ENCODE assay signal across 11 mouse cellular contexts in genomic region chr9:32320167-32320566, GRCm38 (mm10). TPM values are rescaled to one million over a fixed set of nuclear protein-coding genes. Genes with fewer than 3 reads are reported as not detected.
A peak's percentile ranks its signal among the peaks of the same experiment; 100 is the strongest.
DNase-seq lines count a peak whose midpoint lies in the region; ATAC-seq lines count a peak whose summit lies in the region.
"Had no signal": no experiment of that assay in that cellular context is flagged by ENCODE, and none has a peak within 500 bp of the region (broad histone marks: within the 10 kb centered on the region; RNA-seq: fewer than 3 reads in every experiment).

No protein-coding gene starts in this region.

- H3K4me3 ChIP-seq in neural tube, embryonic 11.5 days (ENCODE audit: low read depth, low read length) = no peak overlapping the region
- no peak overlapping the region for H3K4me3 ChIP-seq in heart, embryonic 16.5 days (ENCODE audit: low read length)
- no peak overlapping the region for H3K4me3 ChIP-seq in neural tube, embryonic 15.5 days (replicated peaks)
- H3K4me3 ChIP-seq: erythroblast, embryonic 14.5 days; neural tube, embryonic 13.5 days had no signal

- H3K27ac ChIP-seq in neural tube, embryonic 11.5 days (ENCODE audit: low read depth, low read length) = no peak overlapping the region
- H3K27ac ChIP-seq in heart, embryonic 16.5 days (ENCODE audit: low read length) = peak overlapping the region; percentile 64; the same call in 1 of the 2 replicates
- no peak overlapping the region for H3K27ac ChIP-seq in neural tube, embryonic 15.5 days (replicated peaks)
- H3K27ac ChIP-seq: neural tube, embryonic 13.5 days had no signal

- H3K4me1 ChIP-seq in neural tube, embryonic 11.5 days (ENCODE audit: control insufficient read depth, insufficient read depth, low read length) = peaks cover 2% of the 10 kb centered on the region; the same call in 1 of the 2 replicates
- H3K4me1 ChIP-seq in heart, embryonic 16.5 days (ENCODE audit: control insufficient read depth, insufficient read depth, low read length) = peaks cover 34% of the 10 kb centered on the region
- H3K4me1 ChIP-seq in neural tube, embryonic 15.5 days = no peaks in the 10 kb centered on the region
- H3K4me1 ChIP-seq: neural tube, embryonic 13.5 days had no signal

- WGBS in neural tube, embryonic 11.5 days = 37% methylated on average over 3 of the region's 3 CpGs
- 38% methylated on average over 3 of the region's 3 CpGs for WGBS in heart, embryonic 16.5 days
- 48% methylated on average over 3 of the region's 3 CpGs for WGBS in neural tube, embryonic 15.5 days

- no peaks in the 10 kb centered on the region for H3K27me3 ChIP-seq in neural tube, embryonic 11.5 days (ENCODE audit: control insufficient read depth, insufficient read depth, low read length)
- H3K27me3 ChIP-seq in heart, embryonic 16.5 days (ENCODE audit: control insufficient read depth, insufficient read depth, low read length) = no peaks in the 10 kb centered on the region
- no peaks in the 10 kb centered on the region for H3K27me3 ChIP-seq in neural tube, embryonic 15.5 days (replicated peaks)
- H3K27me3 ChIP-seq: neural tube, embryonic 13.5 days had no signal

- H3K4me2 ChIP-seq in neural tube, embryonic 11.5 days (ENCODE audit: low read depth) = no peak overlapping the region
- H3K4me2 ChIP-seq in heart, embryonic 16.5 days (ENCODE audit: low read depth, low read length) = no peak overlapping the region
- no peak overlapping the region for H3K4me2 ChIP-seq in neural tube, embryonic 15.5 days
- H3K4me2 ChIP-seq: neural tube, embryonic 13.5 days had no signal

- no peaks in the 10 kb centered on the region for H3K9me3 ChIP-seq in neural tube, embryonic 11.5 days (ENCODE audit: control insufficient read depth, low read length)
- no peaks in the 10 kb centered on the region for H3K9me3 ChIP-seq in heart, embryonic 16.5 days (replicated peaks; ENCODE audit: control insufficient read depth, low read length)
- H3K9me3 ChIP-seq in neural tube, embryonic 15.5 days (replicated peaks) = no peaks in the 10 kb centered on the region
- H3K9me3 ChIP-seq: neural tube, embryonic 13.5 days had no signal

- H3K9ac ChIP-seq in neural tube, embryonic 11.5 days (ENCODE audit: low read length) = no peak overlapping the region
- no peak overlapping the region for H3K9ac ChIP-seq in heart, embryonic 16.5 days (ENCODE audit: low read length)
- H3K9ac ChIP-seq in neural tube, embryonic 15.5 days (replicated peaks) = no peak overlapping the region
- H3K9ac ChIP-seq: neural tube, embryonic 13.5 days had no signal

- peak; percentile 27 for DNase-seq in neural tube, embryonic 11.5 days (ENCODE audit: low spot score)
- no peak for DNase-seq in neural tube, embryonic 10.5 days (ENCODE audit: extremely low spot score, low spot score)
- peak; percentile 81 for DNase-seq in kidney, postnatal 10 days
- DNase-seq in urinary bladder, postnatal 4 days (ENCODE audit: low spot score in 2 of 2) = no peak
- no peak for DNase-seq in gastrocnemius, adult 18-20 months (ENCODE audit: low spot score)
- DNase-seq: thymus, postnatal 25 days had no signal

- ATAC-seq in neural tube, embryonic 11.5 days (ENCODE audit: insufficient read depth, low FRiP score, low TSS enrichment) = no peak
- peak; percentile 47 for ATAC-seq in heart, embryonic 16.5 days (replicated peaks; ENCODE audit: extremely low read depth, insufficient read depth, low FRiP score)
- ATAC-seq in neural tube, embryonic 15.5 days (ENCODE audit: low FRiP score) = no peak

- H3K36me3 ChIP-seq in neural tube, embryonic 11.5 days (ENCODE audit: control insufficient read depth, insufficient read depth, low read length) = no peaks in the 10 kb centered on the region
- H3K36me3 ChIP-seq in heart, embryonic 16.5 days (ENCODE audit: control insufficient read depth, insufficient read depth) = peaks cover 23% of the 10 kb centered on the region
- H3K36me3 ChIP-seq in neural tube, embryonic 15.5 days = no peaks in the 10 kb centered on the region
- H3K36me3 ChIP-seq: neural tube, embryonic 13.5 days had no signal

RNA-seq across cellular contexts. Expression of gene Kcnj5, which starts 24.0 kb away (rescaled TPM):
- 0.28 and 0.46 TPM in 2 replicates for polyA plus RNA-seq in neural tube, embryonic 11.5 days (2014; fragmentation: Nextera tagmentation; extraction: Ambion mirVana)
- polyA plus RNA-seq in heart, embryonic 16.5 days (2015; fragmentation: Nextera tagmentation; extraction: Ambion mirVana) = 29.6 and 30.1 TPM in 2 replicates
- not detected for total RNA-seq in gastrocnemius, adult 18-20 months (2021)
- polyA plus RNA-seq in neural tube, embryonic 15.5 days (2015; fragmentation: Nextera tagmentation; extraction: Ambion mirVana) = 0.19 and 0.22 TPM in 2 replicates
- polyA plus RNA-seq: erythroblast, embryonic 14.5 days had no signal

RNA-seq across cellular contexts. Expression of gene Kcnj1, which starts 52.1 kb away (rescaled TPM):
- not detected in 2 replicates for polyA plus RNA-seq in neural tube, embryonic 11.5 days (2014; fragmentation: Nextera tagmentation; extraction: Ambion mirVana)
- polyA plus RNA-seq in heart, embryonic 16.5 days (2015; fragmentation: Nextera tagmentation; extraction: Ambion mirVana) = 0.07 TPM in 1 of 2 replicates, not detected in the other
- total RNA-seq in gastrocnemius, adult 18-20 months (2021) = not detected
- polyA plus RNA-seq in neural tube, embryonic 15.5 days (2015; fragmentation: Nextera tagmentation; extraction: Ambion mirVana) = not detected in 2 replicates
- total RNA-seq: left cerebral cortex, postnatal 36 days had no signal
- polyA plus RNA-seq: erythroblast, embryonic 14.5 days; neural tube, embryonic 13.5 days had no signal

Comparison
In these comparisons a context has a peak if more than half of its experiments do, and no peak if none do; other contexts are left out.
1. DNase-seq: peak in neural tube, embryonic 11.5 days (single experiment) and kidney, postnatal 10 days (single experiment); none in neural tube, embryonic 10.5 days (single experiment), urinary bladder, postnatal 4 days (0 of 2) and gastrocnemius, adult 18-20 months (single experiment).
2. RNA of gene Kcnj5, which starts 24.0 kb away (polyA plus RNA-seq): 29.6 to 30.1 TPM in heart, embryonic 16.5 days; 0.28 to 0.46 TPM in neural tube, embryonic 11.5 days and 0.19 to 0.22 TPM in neural tube, embryonic 15.5 days; every median in the first group is over 10 times any median in the second.